Mouse (Mus musculus) ovary, adult 2 months (tissue): ENCODE results near the gene Adar. TPM values are rescaled to one million over a fixed set of nuclear protein-coding genes. Genes with fewer than 3 reads are reported as not detected.

Experiments used
- polyA plus RNA-seq: library from polyadenylated mRNA; depleted of rRNA; stranded (reverse); fragments of >200 nt; gene quantifications from 2 replicates; pipeline ENCODE4 v1.2.3, GENCODE M21; 2012; rRNA removed

Gene Adar
- 28.5 and 33.3 TPM in 2 replicates for polyA plus RNA-seq

DNA sequence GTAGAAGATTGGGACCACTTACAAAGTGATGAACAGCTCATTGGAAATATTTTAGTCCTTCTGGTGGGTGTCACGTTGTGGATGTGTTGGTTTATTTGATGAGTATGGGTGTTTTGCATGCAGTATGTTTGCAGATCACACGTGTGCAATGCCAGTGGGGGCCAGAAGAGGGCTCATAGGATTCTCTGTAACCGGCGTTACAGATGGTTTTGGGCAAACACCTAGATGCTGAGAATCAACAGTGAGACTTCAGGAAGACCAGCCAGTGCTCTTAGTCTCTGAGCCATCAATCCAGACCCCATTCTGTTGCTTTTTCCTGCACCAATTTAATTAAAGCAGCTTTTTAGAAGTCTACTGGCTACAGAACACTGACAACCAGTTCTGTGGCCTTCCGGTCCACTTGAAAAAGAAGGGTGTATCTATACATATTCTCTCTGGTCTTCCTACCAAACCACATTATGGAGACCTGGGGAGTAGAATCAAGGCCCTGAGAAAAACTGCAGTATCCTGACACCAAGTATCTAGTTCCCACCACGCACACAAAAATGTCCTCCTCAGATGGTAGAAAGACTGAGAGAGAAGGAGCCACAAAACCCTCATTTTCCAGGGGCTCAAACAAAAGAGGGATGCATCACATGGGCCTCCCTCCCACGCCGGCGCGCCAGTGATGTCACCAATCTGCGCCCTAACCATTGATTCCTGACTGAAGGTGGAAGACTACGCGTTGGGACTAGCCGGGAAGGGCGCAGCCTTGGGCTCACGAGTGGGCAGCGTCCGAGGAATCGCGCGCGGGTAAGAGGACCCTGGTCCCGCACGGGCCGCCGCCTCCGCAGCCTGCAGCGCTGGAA, at the start of gene Adar:
Adar (plus strand) TSS at position 664 of the 848 bp plus-strand sequence.

DNA sequence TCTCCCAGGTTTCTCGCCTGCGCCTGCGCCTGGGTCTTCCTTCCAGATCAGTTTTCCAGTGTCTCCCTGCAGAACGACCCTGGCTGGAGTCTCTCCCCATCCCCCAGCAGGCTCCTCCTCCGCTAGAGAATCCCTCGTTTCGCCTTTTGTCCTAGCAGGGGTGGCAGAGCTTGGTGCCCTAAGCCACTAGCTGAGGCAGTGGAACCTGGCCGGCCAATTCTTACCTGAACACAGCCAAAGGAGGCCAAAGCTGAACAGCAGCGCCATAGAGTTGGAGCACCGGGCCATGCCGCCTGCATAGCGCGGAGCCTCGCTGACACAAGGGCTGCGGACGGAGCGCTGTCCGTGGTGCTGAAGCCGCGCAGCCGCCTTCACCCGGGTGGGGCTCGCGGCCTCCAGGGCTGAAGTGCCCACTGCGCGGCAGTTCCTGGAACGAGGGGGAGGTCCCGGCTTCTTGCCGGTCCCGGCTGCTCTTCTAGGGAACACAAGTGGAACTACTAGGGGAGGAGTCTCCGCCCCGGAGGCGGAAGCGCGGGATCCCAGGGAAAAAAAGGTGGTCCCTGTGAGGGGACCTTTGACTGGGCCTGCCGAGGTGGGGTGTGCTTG, 49.4 kb downstream of the Adar start, which contains the start of gene Chrnb2:
Chrnb2 (minus strand) TSS at position 514 of the 606 bp plus-strand sequence.

DNA sequence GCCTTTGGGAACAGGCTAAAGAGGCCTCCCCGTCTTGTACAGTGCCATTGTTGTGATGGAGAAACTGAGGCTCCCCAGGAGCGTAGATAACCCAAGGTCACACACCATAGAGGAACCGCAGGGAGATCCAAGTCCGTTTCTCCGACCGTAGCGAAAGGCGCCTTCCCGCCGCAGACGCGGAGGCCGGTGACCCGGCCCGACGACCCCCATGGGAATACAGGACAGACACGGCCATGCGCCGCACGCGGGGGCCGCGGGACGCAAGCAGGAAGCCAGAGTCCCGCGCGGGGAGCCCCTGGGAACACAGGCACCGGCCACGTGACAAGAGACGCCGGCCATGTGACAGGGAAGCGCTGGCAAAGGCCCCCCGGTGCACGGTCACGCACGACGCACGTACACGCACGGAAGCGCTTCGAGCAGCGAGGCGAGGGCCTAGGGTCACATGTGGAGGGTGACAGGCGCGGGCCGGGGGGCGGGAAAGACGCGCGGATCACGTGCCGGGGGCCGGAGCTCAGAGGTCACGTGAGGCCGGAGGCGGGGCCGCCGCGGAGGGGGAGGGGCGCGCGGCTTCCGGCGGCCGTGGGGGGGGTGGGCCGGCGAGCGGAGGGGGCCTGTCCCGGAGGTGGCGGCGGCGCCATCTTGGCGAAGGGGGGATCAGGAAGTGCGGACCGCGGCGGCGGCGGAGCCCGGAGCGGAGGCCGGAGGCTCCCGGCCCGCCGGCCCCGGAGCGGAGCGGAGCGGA, 58.3 kb downstream of the Adar start, which contains the start of gene Ube2q1:
Ube2q1 (plus strand) TSS at position 649 of the 742 bp plus-strand sequence.

Other genes with a start within 250 kb of the Adar start
- 8.1 and 8.4 TPM in 2 replicates for gene Kcnn3, start 194.9 kb upstream of the Adar start, polyA plus RNA-seq
- 0.71 and 1.0 TPM in 2 replicates for gene Chrnb2, start 49.6 kb downstream of the Adar start, polyA plus RNA-seq
- gene Ube2q1, start 58.6 kb downstream of the Adar start, polyA plus RNA-seq, result 19.7 and 23.3 TPM in 2 replicates
- gene She, start 116.3 kb downstream of the Adar start, polyA plus RNA-seq, result 4.1 and 5.2 TPM in 2 replicates
- 7.8 and 8.2 TPM in 2 replicates for gene Il6ra, start 198.2 kb downstream of the Adar start, polyA plus RNA-seq
- gene Atp8b2, start 248.5 kb downstream of the Adar start, polyA plus RNA-seq, result 91.3 and 96.6 TPM in 2 replicates